24 mouse cellular contexts compared by ENCODE assay signal in the genomic region with DNA sequence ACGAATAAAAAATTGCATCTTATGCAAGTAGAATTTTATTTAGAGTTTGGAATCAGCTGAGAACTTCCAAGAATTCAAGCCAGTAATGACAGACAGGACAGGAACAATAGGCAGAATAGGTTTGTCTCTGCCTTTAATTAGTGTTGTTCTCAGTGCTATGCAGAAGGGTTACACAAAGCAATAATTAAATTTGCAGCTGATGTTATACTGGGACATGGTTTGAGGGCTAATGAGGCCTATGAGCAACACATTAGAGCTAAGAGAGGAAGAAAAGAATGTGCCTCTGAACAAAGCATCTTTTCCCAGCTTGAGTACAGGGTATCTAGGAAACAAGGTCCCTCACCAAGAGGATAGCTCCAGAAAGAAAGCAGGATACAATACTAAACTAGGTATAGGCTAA.
"Had no signal": no experiment of that assay in that cellular context is flagged by ENCODE, and none has a peak within 500 bp of the region (broad histone marks: within the 10 kb centered on the region; RNA-seq: fewer than 3 reads in every experiment).

No protein-coding gene starts in this region.

- H3K27ac ChIP-seq: heart, embryonic 10.5 days; hindbrain, embryonic 13.5 days; hindbrain, embryonic 15.5 days; intestine, embryonic 15.5 days; kidney, embryonic 15.5 days; kidney, postnatal 0 days; limb, embryonic 13.5 days; limb, embryonic 15.5 days; liver, embryonic 12.5 days; liver, embryonic 14.5 days had no signal

- ATAC-seq: inflammation-experienced regulatory T-cells, adult 6 months; intestine, embryonic 15.5 days; liver, embryonic 12.5 days had no signal

- H3K4me2 ChIP-seq: heart, embryonic 12.5 days; hindbrain, embryonic 13.5 days; hindbrain, embryonic 15.5 days; intestine, embryonic 15.5 days; kidney, embryonic 15.5 days; limb, embryonic 13.5 days; limb, embryonic 15.5 days; liver, embryonic 12.5 days had no signal

- H3K9ac ChIP-seq: heart, embryonic 12.5 days; hindbrain, embryonic 13.5 days; hindbrain, embryonic 15.5 days; intestine, embryonic 15.5 days; kidney, embryonic 15.5 days; limb, embryonic 13.5 days; limb, embryonic 15.5 days; liver, embryonic 12.5 days; liver, embryonic 14.5 days had no signal

- H3K4me3 ChIP-seq: heart, embryonic 10.5 days; heart, embryonic 12.5 days; hindbrain, embryonic 13.5 days; hindbrain, embryonic 15.5 days; intestine, embryonic 15.5 days; kidney, embryonic 15.5 days; limb, embryonic 13.5 days; limb, embryonic 15.5 days; liver, embryonic 12.5 days had no signal

- H3K36me3 ChIP-seq: heart, embryonic 10.5 days; heart, embryonic 12.5 days; hindbrain, embryonic 13.5 days; hindbrain, embryonic 15.5 days; intestine, embryonic 15.5 days; kidney, embryonic 15.5 days; limb, embryonic 13.5 days; limb, embryonic 15.5 days; liver, embryonic 12.5 days had no signal

- H3K4me1 ChIP-seq: heart, embryonic 10.5 days; heart, embryonic 12.5 days; hindbrain, embryonic 13.5 days; hindbrain, embryonic 15.5 days; intestine, embryonic 15.5 days; kidney, embryonic 15.5 days; limb, embryonic 13.5 days; limb, embryonic 15.5 days; liver, embryonic 12.5 days had no signal

- H3K27me3 ChIP-seq: heart, embryonic 12.5 days; hindbrain, embryonic 13.5 days; hindbrain, embryonic 15.5 days; intestine, embryonic 15.5 days; kidney, embryonic 15.5 days; limb, embryonic 13.5 days; limb, embryonic 15.5 days; liver, embryonic 12.5 days had no signal

- H3K9me3 ChIP-seq: heart, embryonic 10.5 days; heart, embryonic 12.5 days; hindbrain, embryonic 13.5 days; hindbrain, embryonic 15.5 days; intestine, embryonic 15.5 days; kidney, embryonic 15.5 days; limb, embryonic 13.5 days; limb, embryonic 15.5 days; liver, embryonic 12.5 days had no signal

- DNase-seq: gastrocnemius, postnatal 14 days; gastrocnemius, postnatal 36 days; heart, adult 18-20 months; heart, postnatal 10 days; kidney, adult 11 months; kidney, adult 2 months; kidney, adult 9 months; kidney, postnatal 14 days; kidney, postnatal 36 days; layer of hippocampus, adult 9-11 months; layer of hippocampus, postnatal 36 days; left cerebral cortex, postnatal 4 days had no signal
